Mouse (Mus musculus): ENCODE data around the gene Mynn. TPM values are rescaled to one million over a fixed set of nuclear protein-coding genes. Genes with fewer than 3 reads are reported as not detected.
"Not testable (repeated sequence)": the region's sequence is repeated elsewhere in the genome, so short reads cannot be mapped to it uniquely, and the experiment has no call there.

Mynn gene
- 10 to 100 TPM; 14.7 to 15.0 TPM for total RNA-seq (2021)
- long read RNA-seq, experiment 1, full-length matches to known transcripts: 8 of 11 reads
- long read RNA-seq, experiment 1, partial matches to known transcripts: 1 of 11 reads
- long read RNA-seq, experiment 1, other reads (novel, unspliced or antisense): 2 of 11 reads
- long read RNA-seq, experiment 2, full-length matches to known transcripts: 9 of 12 reads
- long read RNA-seq, experiment 2, partial matches to known transcripts: 1 of 12 reads
- long read RNA-seq, experiment 2, other reads (novel, unspliced or antisense): 2 of 12 reads

DNA sequence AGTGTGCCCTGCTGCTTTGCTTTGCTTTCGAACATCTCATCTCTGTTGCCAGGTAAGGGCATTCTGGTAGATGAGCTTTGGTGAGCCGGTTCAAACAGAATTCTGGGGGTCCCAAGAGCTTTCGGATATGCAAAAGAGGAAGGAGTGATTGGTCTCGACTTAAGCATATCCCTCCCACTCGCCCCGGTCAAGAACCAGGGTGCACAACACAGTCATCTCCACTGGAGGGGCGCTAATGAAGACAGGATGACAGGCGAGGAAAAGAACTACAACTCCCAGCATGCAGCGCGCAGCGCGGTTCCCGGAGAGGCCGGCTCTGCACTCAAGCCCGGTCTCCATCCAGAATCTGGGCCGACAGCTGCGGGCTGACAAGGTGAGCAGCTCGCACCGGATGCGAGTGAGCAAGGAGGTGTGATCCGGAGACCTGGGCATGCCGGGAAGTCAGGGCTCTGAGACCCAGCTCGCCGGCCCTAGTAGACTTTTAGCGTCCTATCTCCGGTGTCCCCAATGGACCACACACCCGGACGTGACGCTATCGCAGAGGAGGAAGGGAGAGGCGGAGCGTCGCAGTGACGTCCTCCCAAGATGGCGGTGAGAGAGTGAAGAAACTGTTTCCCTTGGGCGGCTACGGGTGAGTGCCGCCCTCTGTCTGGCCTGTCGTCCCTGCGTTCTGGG is at the start of gene Mynn:
TSS of gene Mynn (plus strand) at position 1 of the 675 bp plus-strand sequence.
- Histone ChIP-seq H3K4me3 (peak within 1 kb of the TSS; percentile 79), H3K27ac (peak within 1 kb of the TSS; percentile 99)
- peak; percentile 94 to 96 for DNase-seq (ENCODE audit: low spot score in 2 of 2)
- TF ChIP-seq CTCF (conservative IDR thresholded peaks at IDR 0.05): peak; percentile 76

DNA sequence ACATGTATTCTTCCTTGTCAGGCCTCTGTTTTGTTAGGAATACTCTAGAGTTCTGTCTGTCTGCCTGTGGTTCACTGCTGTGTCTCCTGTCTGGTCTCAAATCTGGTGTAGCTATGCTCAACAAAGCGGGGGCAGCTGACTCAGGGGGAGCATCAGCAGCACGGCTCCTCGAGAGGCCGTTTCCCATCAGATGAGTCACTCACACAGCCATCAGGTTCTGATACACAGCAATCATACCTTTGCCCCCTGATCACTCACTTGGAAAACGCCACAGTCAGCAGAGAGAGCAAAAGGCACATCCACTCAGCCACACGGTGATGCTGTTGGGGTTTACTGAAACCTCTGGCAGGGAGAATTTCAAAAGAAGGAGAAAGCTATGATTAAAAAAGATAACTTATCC is 48.1 kb upstream of the Mynn start:
- no peak for TF ChIP-seq CTCF (conservative IDR thresholded peaks at IDR 0.05)
- no peak overlapping the region for H3K27ac ChIP-seq
- DNase-seq (ENCODE audit: low spot score in 2 of 2): no peak
- no peak overlapping the region for H3K4me3 ChIP-seq

DNA sequence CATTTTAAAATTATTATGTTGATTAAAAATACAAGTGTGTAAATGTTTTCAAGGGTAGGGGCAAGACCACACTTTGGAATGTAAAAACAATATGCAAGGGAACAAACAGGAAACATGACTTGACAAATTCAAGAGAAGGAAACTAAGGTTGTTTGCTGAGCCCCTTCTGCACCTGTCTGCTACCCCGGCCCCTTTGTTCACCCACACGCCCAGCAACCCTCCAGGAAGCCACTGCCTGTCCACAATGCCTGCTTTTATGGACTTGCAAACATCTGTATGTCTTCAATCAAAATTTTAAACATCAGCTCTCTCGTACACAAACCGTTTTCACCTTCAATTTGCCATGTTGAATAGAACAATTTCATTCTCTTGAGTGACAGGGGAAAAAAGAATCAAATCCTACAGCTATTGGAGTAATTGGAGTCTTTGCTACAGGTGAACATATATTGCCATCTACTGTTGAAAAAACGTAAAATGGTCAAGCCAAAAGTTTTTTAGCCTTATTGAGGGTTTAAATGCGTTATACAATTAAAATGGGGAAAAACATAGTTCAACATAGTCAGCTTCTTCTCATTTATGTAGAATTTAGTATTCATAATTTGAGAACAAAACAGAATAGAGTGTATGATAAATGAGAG is 41.1 kb upstream of the Mynn start:
- H3K4me3 ChIP-seq: no peak overlapping the region
- no peak for DNase-seq (ENCODE audit: low spot score in 2 of 2)
- TF ChIP-seq CTCF (conservative IDR thresholded peaks at IDR 0.05): peak; percentile 78
- no peak overlapping the region for H3K27ac ChIP-seq

DNA sequence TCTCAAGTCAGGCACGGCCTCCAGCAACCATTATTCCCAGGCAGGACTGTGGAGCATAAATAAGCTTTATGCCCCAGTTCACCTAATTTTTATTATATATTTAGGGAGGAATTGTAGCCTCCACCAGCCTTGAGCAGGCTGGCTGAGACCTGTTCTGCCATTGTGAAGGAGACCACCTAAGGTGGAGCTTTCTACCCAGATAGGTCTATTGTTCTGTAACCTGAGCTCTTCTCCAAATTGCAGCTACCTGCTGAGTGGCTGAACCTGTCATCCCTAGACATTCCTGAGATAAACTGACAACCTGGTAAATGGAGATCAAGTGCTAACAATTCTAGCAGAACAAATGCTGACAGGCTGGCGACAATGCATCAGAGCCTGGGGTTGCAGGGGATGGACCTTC is 35.5 kb upstream of the Mynn start:
- DNase-seq (ENCODE audit: low spot score in 2 of 2): not testable (repeated sequence)

DNA sequence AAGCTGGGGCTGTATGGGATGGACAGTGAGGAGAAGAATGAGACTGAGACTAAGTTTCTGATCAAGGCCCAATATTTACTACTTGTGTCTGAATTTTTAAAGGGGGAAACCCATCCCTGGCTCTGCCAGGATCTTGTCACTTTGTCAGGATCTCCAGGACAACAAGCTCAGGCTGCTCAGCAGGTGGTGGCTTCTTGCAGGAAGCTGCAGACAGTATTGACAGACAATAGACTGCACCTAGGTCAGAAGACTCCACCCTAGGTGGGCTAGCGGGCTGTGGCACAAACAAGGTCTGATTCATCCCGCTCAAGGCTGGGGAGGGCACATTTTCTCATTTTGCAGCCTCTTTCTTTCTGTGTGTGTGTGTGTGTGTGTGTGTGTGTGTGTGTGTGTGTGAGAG is 28.3 kb upstream of the Mynn start:
- Histone ChIP-seq H3K4me3 (no peak overlapping the region), H3K27ac (no peak overlapping the region)
- TF ChIP-seq CTCF (conservative IDR thresholded peaks at IDR 0.05): no peak
- no peak for DNase-seq (ENCODE audit: low spot score in 2 of 2)

More for the DNA sequence above, 35.5 kb upstream of the Mynn start:
- not testable (repeated sequence) for H3K4me3 ChIP-seq, H3K27ac ChIP-seq

DNA sequence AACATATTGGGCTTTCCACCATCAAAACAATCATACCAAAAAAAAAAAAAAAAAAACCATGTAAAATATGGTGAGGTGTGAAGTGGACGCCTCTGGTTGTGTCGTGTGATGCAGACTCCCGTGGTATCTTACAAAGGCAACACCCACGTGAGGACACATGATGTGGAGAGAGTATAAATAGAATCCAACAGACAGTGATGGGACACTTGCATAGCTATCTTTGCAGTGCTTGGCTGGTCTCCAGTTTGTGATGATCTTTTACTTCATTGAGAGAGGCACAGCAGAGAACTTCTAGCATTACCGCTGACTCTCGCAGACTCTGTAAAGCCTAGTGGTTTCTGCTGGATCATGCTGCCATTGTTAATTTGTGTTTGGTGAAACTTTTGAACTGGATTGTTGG is 13.0 kb upstream of the Mynn start:
- no peak for TF ChIP-seq CTCF (conservative IDR thresholded peaks at IDR 0.05)
- no peak overlapping the region for H3K4me3 ChIP-seq
- DNase-seq (ENCODE audit: low spot score in 2 of 2): no peak
- no peak overlapping the region for H3K27ac ChIP-seq

DNA sequence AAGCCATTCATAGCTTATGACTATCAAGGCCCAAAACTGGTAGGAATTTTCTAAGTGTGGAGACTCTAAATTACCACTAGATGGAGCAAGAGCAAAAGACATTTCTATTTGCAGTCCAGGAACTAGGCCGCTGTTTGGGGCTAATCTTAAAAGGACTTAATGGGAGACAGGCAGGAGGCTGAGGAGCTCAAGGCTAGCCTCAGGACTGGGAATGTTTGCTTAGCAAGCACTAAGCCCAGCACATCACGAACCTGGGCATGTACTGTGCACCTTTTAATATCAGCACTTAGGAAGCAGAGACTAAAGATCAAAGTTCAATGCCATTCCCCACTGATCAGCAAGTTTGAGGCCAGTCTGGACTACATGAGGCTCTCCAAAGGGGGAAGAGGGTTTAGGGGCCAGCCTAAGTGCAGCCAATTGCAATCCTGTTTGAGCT is 9.4 kb upstream of the Mynn start:
- TF ChIP-seq CTCF (conservative IDR thresholded peaks at IDR 0.05): peak; percentile 92
- Histone ChIP-seq H3K27ac (peak overlapping the region; percentile 20; the same call in 1 of the 2 replicates), H3K4me3 (no peak overlapping the region)
- DNase-seq (ENCODE audit: low spot score in 2 of 2): peak in 1 of 2 experiments; percentile 39

DNA sequence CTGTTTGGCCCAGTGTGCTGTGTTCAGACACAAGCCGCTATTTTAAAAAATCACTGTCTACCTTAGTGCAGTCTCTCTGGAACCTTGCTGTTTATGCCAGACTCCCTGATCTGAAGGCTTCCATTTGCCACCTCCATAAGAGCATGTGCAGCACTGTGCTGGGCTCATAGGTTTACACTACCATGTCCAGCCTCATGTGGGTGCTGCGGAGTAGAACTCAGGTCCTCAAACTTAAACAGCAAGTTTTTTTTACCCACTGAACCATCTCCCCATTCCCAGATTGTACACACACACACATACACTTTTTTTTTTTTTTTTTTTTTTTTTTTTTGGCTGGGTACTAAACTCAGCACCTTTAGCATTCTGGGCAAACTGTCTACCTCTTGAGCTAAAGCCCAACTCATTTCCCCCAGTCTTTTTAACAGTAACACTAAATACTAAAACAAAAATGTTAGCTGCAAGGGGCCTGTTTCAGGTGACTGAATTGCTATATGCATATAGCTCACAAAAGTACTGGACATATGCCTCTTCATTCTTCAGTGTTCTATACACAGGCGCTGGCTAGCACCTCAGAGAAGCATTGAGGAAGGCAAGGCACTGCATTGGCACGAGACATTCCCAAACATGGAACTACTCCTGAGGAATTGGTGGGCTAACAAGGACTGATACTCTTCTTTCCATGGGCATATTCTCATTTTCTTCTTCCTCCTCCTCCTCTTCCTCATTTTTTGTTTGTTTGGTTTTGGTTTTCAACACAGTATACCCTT is 8.0 kb upstream of the Mynn start:
- TF ChIP-seq CTCF (conservative IDR thresholded peaks at IDR 0.05): peak; percentile 50
- no peak for DNase-seq (ENCODE audit: low spot score in 2 of 2)
- Histone ChIP-seq H3K4me3 (no peak overlapping the region), H3K27ac (no peak overlapping the region)

DNA sequence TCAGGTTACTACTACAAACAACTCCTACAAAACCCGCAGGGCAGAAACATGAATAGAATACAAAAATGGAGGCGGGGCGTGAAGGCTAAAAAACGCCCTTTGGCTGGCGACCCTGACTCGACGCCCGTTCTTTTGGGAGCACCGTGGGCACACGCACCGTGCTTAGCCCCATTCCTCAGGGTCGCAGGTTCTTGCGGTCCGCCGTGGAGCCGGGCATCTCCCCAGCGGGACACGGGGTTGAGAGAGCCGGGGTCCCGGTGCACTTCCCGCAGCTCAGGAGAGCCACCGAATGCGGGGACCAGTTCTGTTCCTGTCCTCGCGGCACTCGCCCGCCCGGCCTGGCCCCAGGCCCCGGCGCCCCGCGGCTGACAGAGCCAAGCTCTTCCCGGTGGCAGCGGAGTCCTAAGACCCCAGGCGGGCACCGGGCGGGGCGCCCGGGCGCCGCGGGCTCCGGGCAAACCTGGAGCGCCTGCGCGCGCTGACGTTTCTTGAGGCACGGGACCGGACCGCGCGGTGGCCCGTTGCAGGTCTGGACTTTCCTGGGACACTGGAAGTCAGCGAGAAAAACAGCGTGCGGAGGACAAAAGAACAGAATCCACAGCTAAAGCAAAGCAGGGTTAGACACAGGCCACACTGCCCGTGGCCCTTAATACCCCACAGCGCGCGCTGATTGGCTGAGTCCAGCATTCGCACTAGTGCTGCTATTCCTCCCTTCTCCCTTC is 6.6 kb upstream of the Mynn start:
- peak overlapping the region; percentile 82 for H3K4me3 ChIP-seq
- TF ChIP-seq CTCF (conservative IDR thresholded peaks at IDR 0.05): no peak
- DNase-seq (ENCODE audit: low spot score in 2 of 2): peak in 1 of 2 experiments; percentile 24
- peak overlapping the region; percentile 80 for H3K27ac ChIP-seq

DNA sequence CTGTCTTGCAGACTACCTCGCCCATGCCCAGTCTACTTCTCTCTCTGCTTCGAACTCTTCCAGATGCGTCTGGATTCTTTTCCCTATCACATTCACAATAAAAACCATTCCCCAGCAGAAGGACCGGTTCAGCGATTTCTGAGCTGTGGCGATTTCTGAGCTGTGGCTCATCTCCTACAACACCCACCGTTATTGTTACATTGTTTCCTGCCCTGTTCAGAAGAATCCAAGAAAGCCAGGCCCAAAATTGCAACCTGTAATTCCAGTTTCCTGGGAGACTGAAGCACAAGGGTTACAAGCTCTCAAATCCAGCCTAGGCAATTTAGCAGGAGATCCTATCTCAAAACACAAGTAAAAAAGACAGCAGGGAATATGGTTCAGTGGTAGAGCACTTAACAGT is 4.6 kb upstream of the Mynn start:
- Histone ChIP-seq H3K4me3 (no peak overlapping the region), H3K27ac (no peak overlapping the region)
- TF ChIP-seq CTCF (conservative IDR thresholded peaks at IDR 0.05): no peak
- DNase-seq (ENCODE audit: low spot score in 2 of 2): no peak

DNA sequence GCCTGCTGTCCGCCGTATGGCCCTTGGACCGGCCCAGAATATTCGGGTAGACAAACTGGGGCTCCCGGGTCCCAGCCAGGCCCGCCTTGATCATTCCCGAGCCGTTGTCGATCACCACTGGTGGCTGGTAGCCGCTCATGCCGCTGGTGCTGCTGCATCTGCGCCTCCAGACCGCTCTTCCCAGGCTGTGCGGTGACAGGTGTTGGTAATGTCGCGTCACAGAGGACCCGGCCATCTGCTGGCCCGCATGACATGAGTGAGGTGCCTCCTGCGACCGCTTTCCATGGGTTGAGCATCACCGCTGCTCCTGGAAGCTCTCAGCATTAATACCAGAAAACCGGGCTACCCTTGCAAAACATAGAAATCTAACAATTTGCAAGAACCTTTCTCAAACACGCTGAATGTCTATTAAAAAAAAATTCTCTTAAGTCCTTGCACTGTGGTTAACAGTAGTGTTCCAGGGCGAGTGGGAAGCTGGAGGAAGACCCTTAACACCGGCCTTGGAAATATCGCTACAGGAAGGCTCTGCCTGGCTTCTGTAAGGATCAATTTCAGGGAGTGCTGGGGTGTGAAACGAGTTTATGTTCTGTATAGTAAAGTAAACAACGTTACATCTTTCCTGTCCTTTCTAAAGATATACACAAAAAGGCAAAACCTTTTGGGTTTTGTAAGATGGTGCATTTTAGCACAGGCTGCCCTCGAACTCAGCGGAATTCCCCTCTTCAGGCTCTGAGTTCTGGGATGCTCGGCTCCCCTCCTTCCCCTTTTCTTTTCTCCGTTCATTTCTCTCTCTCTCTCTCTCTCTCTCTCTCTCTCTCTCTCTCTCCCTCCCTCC is 1.9 kb upstream of the Mynn start, which contains the start of gene Actrt3:
TSS of gene Actrt3 (minus strand) at position 229 of the 835 bp plus-strand sequence.
- Histone ChIP-seq H3K27ac (peak within 1 kb of the TSS; percentile 99), H3K4me3 (peak within 1 kb of the TSS; percentile 79)
- TF ChIP-seq CTCF (conservative IDR thresholded peaks at IDR 0.05): 0 out of 2 replicates have a peak, but pooled peaks have one; percentile 13
- DNase-seq (ENCODE audit: low spot score in 2 of 2): peak; percentile 39 to 45
